Mouse (Mus musculus): ENCODE results near the gene Fbxo2. TPM values are rescaled to one million over a fixed set of nuclear protein-coding genes. Genes with fewer than 3 reads are reported as not detected.

Fbxo2 gene
- polyA plus RNA-seq, 2 experiments: 0.04 to 0.08 TPM

DNA sequence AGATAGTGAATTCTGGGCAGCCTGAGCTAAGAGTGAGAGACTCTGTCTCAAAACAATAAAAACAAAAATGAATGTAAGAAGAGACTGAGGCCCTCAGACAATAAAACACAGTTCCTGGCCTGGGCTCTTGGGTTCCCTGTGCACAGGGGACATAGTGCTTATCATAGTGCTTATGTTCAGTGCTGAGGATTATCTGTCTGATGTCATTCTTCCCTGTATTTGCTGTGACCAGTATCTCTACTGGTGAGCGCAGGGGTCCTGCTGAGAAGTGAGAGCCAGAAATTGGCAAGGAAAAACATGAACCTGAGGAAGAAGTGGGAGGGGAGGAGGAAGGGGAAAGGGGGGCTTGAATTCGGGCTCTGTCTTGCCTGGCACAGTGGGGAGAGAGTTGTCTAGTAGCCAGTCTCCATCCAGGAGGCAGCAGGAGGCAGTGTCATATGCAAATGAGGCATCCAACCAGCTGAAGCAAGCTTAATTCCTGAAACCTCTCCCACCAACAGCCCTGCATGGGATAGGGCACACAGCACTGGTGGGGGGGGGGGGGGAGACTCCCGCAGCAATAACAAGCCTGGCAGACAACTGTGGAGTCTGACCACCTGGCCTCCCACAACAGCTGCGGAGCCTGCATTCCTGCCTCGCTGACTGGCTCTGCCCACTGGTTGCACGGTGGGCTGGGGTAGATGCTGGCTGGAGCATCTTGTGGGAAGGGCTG is 38.3 kb upstream of the Fbxo2 start:
- Histone ChIP-seq H3K27ac (no peak overlapping the region), H3K27me3 (ENCODE audit: control insufficient read depth, insufficient read depth, low read length) (no peaks in the 10 kb centered on the region)

DNA sequence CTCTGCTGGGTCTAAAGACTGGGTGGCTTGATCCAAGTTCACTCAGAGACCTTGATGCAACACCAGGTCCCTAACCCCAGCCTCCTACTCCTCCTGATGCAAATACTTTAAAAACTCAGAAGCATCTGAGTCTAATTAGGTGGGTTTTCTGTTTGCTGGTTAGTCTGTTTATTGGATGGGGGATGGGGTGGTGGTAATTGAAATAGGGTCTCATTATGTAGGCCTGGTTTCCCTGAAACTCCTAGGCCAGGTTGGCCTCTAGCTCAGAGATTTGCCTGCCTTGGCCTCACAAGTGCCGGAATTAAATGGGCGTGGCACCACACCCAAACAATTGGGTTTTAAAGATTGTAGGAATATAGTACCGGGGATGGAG is 37.7 kb upstream of the Fbxo2 start:
- H3K36me3 ChIP-seq (replicated peaks; ENCODE audit: control insufficient read depth, insufficient read depth, low read depth): no peaks in the 10 kb centered on the region
- H3K9ac ChIP-seq (replicated peaks): no peak overlapping the region
- WGBS (ENCODE audit: insufficient replicate concordance): 35% methylated on average over 3 of the region's 3 CpGs
- no peaks in the 10 kb centered on the region for H3K9me3 ChIP-seq (ENCODE audit: control insufficient read depth, low read length)
- DNase-seq (ENCODE audit: low read depth in 3 of 3, low spot score in 3 of 3) (no peak), ATAC-seq (ENCODE audit: insufficient read depth) (no peak)
- no peak overlapping the region for H3K4me2 ChIP-seq (ENCODE audit: low read depth)
- H3K4me1 ChIP-seq (replicated peaks; ENCODE audit: control insufficient read depth in 2 of 2, insufficient read depth in 2 of 2, low read length in 1 of 2): no peaks in the 10 kb centered on the region
- H3K4me3 ChIP-seq (ENCODE audit: insufficient read depth in 1 of 2, low read depth in 2 of 2, low read length in 2 of 2): no peak overlapping the region
- H3K27ac ChIP-seq: no peak overlapping the region
- TF ChIP-seq EP300 (IDR thresholded peaks at IDR 0.05; ENCODE audit: low read depth): no peak
- no peak for TF ChIP-seq CTCF (IDR thresholded peaks at IDR 0.05; ENCODE audit: low read depth)
- H3K27me3 ChIP-seq (ENCODE audit: control insufficient read depth, insufficient read depth, low read length): no peaks in the 10 kb centered on the region; the same call in 1 of the 2 replicates

More for the DNA sequence above, 38.3 kb upstream of the Fbxo2 start:
- Histone ChIP-seq H3K4me3 (ENCODE audit: insufficient read depth in 1 of 2, low read depth in 2 of 2, low read length in 2 of 2) (no peak overlapping the region), H3K36me3 (replicated peaks; ENCODE audit: control insufficient read depth, insufficient read depth, low read depth) (no peaks in the 10 kb centered on the region), H3K4me2 (ENCODE audit: low read depth) (no peak overlapping the region), H3K9me3 (ENCODE audit: control insufficient read depth, low read length) (no peaks in the 10 kb centered on the region), H3K9ac (replicated peaks) (no peak overlapping the region), H3K4me1 (replicated peaks; ENCODE audit: control insufficient read depth in 2 of 2, insufficient read depth in 2 of 2, low read length in 1 of 2) (no peaks in the 10 kb centered on the region)
- TF ChIP-seq CTCF (IDR thresholded peaks at IDR 0.05; ENCODE audit: low read depth) (no peak), EP300 (IDR thresholded peaks at IDR 0.05; ENCODE audit: low read depth) (no peak)
- no peak for ATAC-seq (ENCODE audit: insufficient read depth)
- 28% methylated on average over 6 of the region's 6 CpGs for WGBS (ENCODE audit: insufficient replicate concordance)
- no peak for DNase-seq (ENCODE audit: low read depth in 3 of 3, low spot score in 3 of 3)

DNA sequence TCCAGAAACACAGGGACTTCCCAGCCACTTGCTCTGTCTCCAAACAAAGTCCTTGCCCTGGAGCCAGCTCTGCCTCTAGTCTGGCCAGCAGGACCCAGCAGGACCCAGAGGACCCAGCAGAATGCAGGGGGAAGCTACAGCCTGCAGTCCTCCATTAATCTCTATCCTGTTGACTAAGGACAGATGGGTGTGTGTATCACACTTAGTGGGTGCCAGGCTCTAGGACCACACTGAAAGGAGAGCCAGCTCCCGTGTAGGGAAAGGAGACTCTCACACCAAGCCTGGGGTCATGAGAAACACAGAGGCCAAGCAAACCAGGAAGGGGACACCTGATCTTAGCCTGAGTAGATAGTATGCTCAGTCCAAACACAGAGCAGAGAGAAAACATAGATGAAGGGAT is 32.2 kb upstream of the Fbxo2 start:
- Histone ChIP-seq H3K9me3 (ENCODE audit: control insufficient read depth, low read length) (no peaks in the 10 kb centered on the region), H3K4me2 (ENCODE audit: low read depth) (no peak overlapping the region), H3K27ac (no peak overlapping the region), H3K36me3 (replicated peaks; ENCODE audit: control insufficient read depth, insufficient read depth, low read depth) (no peaks in the 10 kb centered on the region), H3K27me3 (ENCODE audit: control insufficient read depth, insufficient read depth, low read length) (peaks cover 45% of the 10 kb centered on the region), H3K4me3 (ENCODE audit: insufficient read depth in 1 of 2, low read depth in 2 of 2, low read length in 2 of 2) (no peak overlapping the region), H3K4me1 (replicated peaks; ENCODE audit: control insufficient read depth in 2 of 2, insufficient read depth in 2 of 2, low read length in 1 of 2) (no peaks in the 10 kb centered on the region), H3K9ac (replicated peaks) (no peak overlapping the region)
- ATAC-seq (ENCODE audit: insufficient read depth) (no peak), DNase-seq (ENCODE audit: low read depth in 3 of 3, low spot score in 3 of 3) (no peak)
- WGBS (ENCODE audit: insufficient replicate concordance): 48% methylated on average over 1 of the region's 1 CpGs
- TF ChIP-seq CTCF (IDR thresholded peaks at IDR 0.05; ENCODE audit: low read depth): no peak
- TF ChIP-seq EP300 (IDR thresholded peaks at IDR 0.05; ENCODE audit: low read depth): no peak

DNA sequence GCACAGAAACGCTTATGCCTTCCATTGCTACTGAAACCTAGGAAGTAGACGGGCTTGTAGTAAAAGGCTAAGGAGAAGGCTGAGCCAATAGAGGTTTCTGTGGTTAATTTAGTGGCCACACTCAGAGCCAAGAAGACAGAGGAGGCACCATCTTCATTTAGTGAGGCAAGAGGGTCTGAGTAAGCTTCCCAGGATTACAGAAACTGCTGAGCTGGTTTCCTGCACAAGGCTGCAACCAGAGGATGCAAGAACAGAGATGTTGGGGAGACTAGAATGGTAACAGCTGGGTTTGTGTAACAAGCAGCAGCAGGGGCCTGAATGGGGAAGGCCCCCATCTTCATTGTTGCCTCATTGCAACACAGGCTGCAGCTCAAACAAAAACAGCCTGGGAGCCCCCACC is 31.7 kb upstream of the Fbxo2 start:
- no peak overlapping the region for H3K4me2 ChIP-seq (ENCODE audit: low read depth)
- H3K27ac ChIP-seq: no peak overlapping the region
- ATAC-seq (ENCODE audit: insufficient read depth) (no peak), DNase-seq (ENCODE audit: low read depth in 3 of 3, low spot score in 3 of 3) (no peak)
- peaks cover 45% of the 10 kb centered on the region for H3K27me3 ChIP-seq (ENCODE audit: control insufficient read depth, insufficient read depth, low read length)
- H3K9me3 ChIP-seq (ENCODE audit: control insufficient read depth, low read length): no peaks in the 10 kb centered on the region
- WGBS (ENCODE audit: insufficient replicate concordance): 22% methylated on average over 2 of the region's 2 CpGs
- no peaks in the 10 kb centered on the region for H3K4me1 ChIP-seq (replicated peaks; ENCODE audit: control insufficient read depth in 2 of 2, insufficient read depth in 2 of 2, low read length in 1 of 2)
- no peak overlapping the region for H3K4me3 ChIP-seq (ENCODE audit: insufficient read depth in 1 of 2, low read depth in 2 of 2, low read length in 2 of 2)
- no peak for TF ChIP-seq CTCF (IDR thresholded peaks at IDR 0.05; ENCODE audit: low read depth)
- no peak for TF ChIP-seq EP300 (IDR thresholded peaks at IDR 0.05; ENCODE audit: low read depth)
- H3K36me3 ChIP-seq (replicated peaks; ENCODE audit: control insufficient read depth, insufficient read depth, low read depth): no peaks in the 10 kb centered on the region
- H3K9ac ChIP-seq (replicated peaks): no peak overlapping the region

DNA sequence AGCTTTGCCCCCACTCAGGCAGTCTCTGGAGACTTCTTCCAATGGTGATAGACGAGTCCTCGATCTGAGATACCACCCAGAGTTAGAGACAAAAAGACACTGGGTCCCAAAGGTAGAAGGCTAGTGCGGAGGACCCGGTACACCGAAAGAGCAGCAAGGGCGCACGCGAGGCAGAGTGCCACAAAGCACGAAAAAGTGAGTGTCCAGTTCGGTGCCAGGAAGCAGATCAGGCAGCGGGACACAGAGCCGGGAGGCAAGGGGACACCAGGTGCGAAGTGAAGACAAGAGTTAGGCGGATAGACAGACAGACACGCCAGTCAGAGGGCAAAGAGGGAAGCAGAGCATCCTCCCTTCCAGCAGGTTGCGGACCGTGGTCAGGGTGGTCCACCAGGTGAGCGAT is 30.3 kb upstream of the Fbxo2 start, which contains the start of gene Mad2l2:
Gene Mad2l2 (plus strand): TSS at position 252 of the 400 bp plus-strand sequence.
- Histone ChIP-seq H3K4me3 (ENCODE audit: insufficient read depth in 1 of 2, low read depth in 2 of 2, low read length in 2 of 2) (peak within 1 kb of the TSS in 1 of 2 experiments; percentile 34; a peak in 2 of 4 replicates), H3K9ac (replicated peaks) (no peak within 1 kb of the TSS), H3K36me3 (replicated peaks; ENCODE audit: control insufficient read depth, insufficient read depth, low read depth) (no peaks in the 10 kb centered on the region), H3K27me3 (ENCODE audit: control insufficient read depth, insufficient read depth, low read length) (peaks cover 45% of the 10 kb centered on the region), H3K4me2 (ENCODE audit: low read depth) (peak within 1 kb of the TSS; percentile 45), H3K27ac (no peak within 1 kb of the TSS), H3K4me1 (replicated peaks; ENCODE audit: control insufficient read depth in 2 of 2, insufficient read depth in 2 of 2, low read length in 1 of 2) (no peaks in the 10 kb centered on the region), H3K9me3 (ENCODE audit: control insufficient read depth, low read length) (no peaks in the 10 kb centered on the region)
- 4% methylated on average over 18 of the region's 18 CpGs for WGBS (ENCODE audit: insufficient replicate concordance)
- ATAC-seq (ENCODE audit: insufficient read depth) (no peak), DNase-seq (ENCODE audit: low read depth in 3 of 3, low spot score in 3 of 3) (no peak)
- TF ChIP-seq CTCF (IDR thresholded peaks at IDR 0.05; ENCODE audit: low read depth) (no peak), EP300 (IDR thresholded peaks at IDR 0.05; ENCODE audit: low read depth) (no peak)

Measured in liver, embryonic 14.5 days (tissue).